Mouse (Mus musculus) cerebellum, adult 11-12 months (tissue): ENCODE data around the gene Fbxo34.
"Not testable (repeated sequence)": the region's sequence is repeated elsewhere in the genome, so short reads cannot be mapped to it uniquely, and the experiment has no call there.

ENCODE experiments used
- DNase-seq: peaks from one replicate; pipeline ENCODE4 v3.0.0; 2022

Gene Fbxo34

GRCm38 (mm10) chr14:47450121-47450520 is at the start of gene Fbxo34:
Gene Fbxo34, plus strand, starts transcription at chr14:47450421.
- DNase-seq = not testable (repeated sequence)

- no peak for DNase-seq
These were observed 47.5 kb upstream of the Fbxo34 start for GRCm38 (mm10) chr14:47402735-47403134.

- DNase-seq = no peak
These were observed 44.2 kb upstream of the Fbxo34 start for GRCm38 (mm10) chr14:47406000-47406399.

- DNase-seq = no peak
These were observed 32.9 kb upstream of the Fbxo34 start for GRCm38 (mm10) chr14:47417346-47417745.

- DNase-seq = peak; percentile 81
These were observed 32.2 kb upstream of the Fbxo34 start, which contains the start of gene Dlgap5 for GRCm38 (mm10) chr14:47417775-47418665. Gene Dlgap5, minus strand, starts transcription at chr14:47418407.

GRCm38 (mm10) chr14:47418666-47418991 is 31.6 kb upstream of the Fbxo34 start:
- no peak for DNase-seq

GRCm38 (mm10) chr14:47419034-47419625 is 31.1 kb upstream of the Fbxo34 start:
- no peak for DNase-seq

- DNase-seq = peak; percentile 8
These were observed 30.4 kb upstream of the Fbxo34 start for GRCm38 (mm10) chr14:47419723-47420276.

- no peak for DNase-seq
These were observed 28.6 kb upstream of the Fbxo34 start for GRCm38 (mm10) chr14:47421606-47422005.

- no peak for DNase-seq
These were observed 27.8 kb upstream of the Fbxo34 start for GRCm38 (mm10) chr14:47422466-47422865.

- no peak for DNase-seq
These were observed 17.2 kb upstream of the Fbxo34 start for GRCm38 (mm10) chr14:47432987-47433386.

GRCm38 (mm10) chr14:47438947-47439346 is 11.3 kb upstream of the Fbxo34 start:
- DNase-seq = no peak

- DNase-seq = no peak
These were observed 5.3 kb upstream of the Fbxo34 start for GRCm38 (mm10) chr14:47444907-47445306.

GRCm38 (mm10) chr14:47445331-47446095 is 4.7 kb upstream of the Fbxo34 start:
- no peak for DNase-seq

- no peak for DNase-seq
These were observed 9.3 kb downstream of the Fbxo34 start for GRCm38 (mm10) chr14:47459556-47459955.

GRCm38 (mm10) chr14:47461997-47462396 is 11.8 kb downstream of the Fbxo34 start:
- no peak for DNase-seq

GRCm38 (mm10) chr14:47462453-47462852 is 12.2 kb downstream of the Fbxo34 start:
- DNase-seq = no peak

GRCm38 (mm10) chr14:47462877-47463460 is 12.7 kb downstream of the Fbxo34 start:
- DNase-seq = no peak

GRCm38 (mm10) chr14:47464426-47464825 is 14.2 kb downstream of the Fbxo34 start:
- no peak for DNase-seq

- DNase-seq = no peak
These were observed 15.4 kb downstream of the Fbxo34 start for GRCm38 (mm10) chr14:47465468-47466175.

- peak; percentile 95 for DNase-seq
These were observed 22.1 kb downstream of the Fbxo34 start for GRCm38 (mm10) chr14:47472359-47472742.
